ENCODE assay signal across 11 mouse cellular contexts in the genomic region with DNA sequence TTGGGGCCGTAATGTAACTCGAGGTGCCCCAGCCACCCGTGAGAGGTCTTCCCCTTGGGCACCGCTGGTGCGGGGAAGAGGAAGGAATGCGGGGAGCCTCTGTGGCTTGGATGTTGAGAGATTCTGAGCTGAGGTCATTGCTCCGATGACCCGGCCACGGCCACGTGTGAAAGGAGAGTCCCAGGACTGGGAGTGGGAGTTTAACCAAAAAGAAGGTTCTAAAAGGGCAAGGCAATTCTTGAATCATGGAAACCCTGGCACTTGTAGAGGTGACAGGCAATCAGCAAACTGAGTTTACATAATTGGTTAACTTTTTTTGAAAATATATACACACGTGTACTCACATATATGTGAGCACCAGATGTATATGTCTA. TPM values are rescaled to one million over a fixed set of nuclear protein-coding genes. Genes with fewer than 3 reads are reported as not detected.
DNase-seq lines count a peak whose midpoint lies in the region; ATAC-seq lines count a peak whose summit lies in the region.
"Had no signal": no experiment of that assay in that cellular context is flagged by ENCODE, and none has a peak within 500 bp of the region (broad histone marks: within the 10 kb centered on the region; RNA-seq: fewer than 3 reads in every experiment).

No protein-coding gene starts in this region.

- no peaks in the 10 kb centered on the region for H3K36me3 ChIP-seq in heart, embryonic 14.5 days (ENCODE audit: control insufficient read depth, insufficient read depth, low read length)
- H3K36me3 ChIP-seq in embryonic facial prominence, embryonic 10.5 days (replicated peaks) = no peaks in the 10 kb centered on the region
- H3K36me3 ChIP-seq in hindbrain, embryonic 14.5 days (replicated peaks; ENCODE audit: control insufficient read depth, insufficient read depth) = no peaks in the 10 kb centered on the region
- no peaks in the 10 kb centered on the region for H3K36me3 ChIP-seq in midbrain, embryonic 12.5 days

- ATAC-seq in heart, embryonic 14.5 days (ENCODE audit: insufficient number of reproducible peaks, insufficient read depth, low FRiP score, low read depth) = no peak
- no peak for ATAC-seq in hindbrain, embryonic 14.5 days (ENCODE audit: low FRiP score)
- no peak for ATAC-seq in midbrain, embryonic 12.5 days (ENCODE audit: low FRiP score, low read depth)
- ATAC-seq in inflammation-experienced regulatory T-cells, adult 6 months = no peak

- WGBS in heart, embryonic 14.5 days = 15% methylated on average over 11 of the region's 11 CpGs
- WGBS in embryonic facial prominence, embryonic 10.5 days = 8% methylated on average over 11 of the region's 11 CpGs
- 9% methylated on average over 9 of the region's 11 CpGs for WGBS in hindbrain, embryonic 14.5 days
- 7% methylated on average over 11 of the region's 11 CpGs for WGBS in midbrain, embryonic 12.5 days

- H3K27ac ChIP-seq in heart, embryonic 14.5 days (replicated peaks in 1 of 2; ENCODE audit: control insufficient read depth in 1 of 2, insufficient read depth in 1 of 2, low read depth in 2 of 2, low read length in 2 of 2) = no peak overlapping the region
- H3K27ac ChIP-seq in embryonic facial prominence, embryonic 10.5 days (replicated peaks) = peak overlapping the region; percentile 77
- H3K27ac ChIP-seq in hindbrain, embryonic 14.5 days = no peak overlapping the region
- H3K27ac ChIP-seq in midbrain, embryonic 12.5 days (replicated peaks) = no peak overlapping the region

- H3K9ac ChIP-seq in heart, embryonic 14.5 days (ENCODE audit: low read length) = peak overlapping the region; percentile 61
- H3K9ac ChIP-seq in hindbrain, embryonic 14.5 days = peak overlapping the region; percentile 62
- H3K9ac ChIP-seq in midbrain, embryonic 12.5 days (replicated peaks) = peak overlapping the region; percentile 65

- no peak for DNase-seq in heart, adult 9 months (ENCODE audit: low spot score in 2 of 2)
- no peak for DNase-seq in embryonic facial prominence, embryonic 10.5 days (ENCODE audit: low spot score)
- DNase-seq in hindbrain, embryonic 14.5 days (ENCODE audit: low spot score) = no peak
- no peak for DNase-seq in retina, embryonic 14.5 days (ENCODE audit: low spot score)
- DNase-seq in layer of hippocampus, adult 9-11 months = no peak
- DNase-seq: gastrocnemius, postnatal 25 days; spleen, adult 18-20 months had no signal

- no peaks in the 10 kb centered on the region for H3K9me3 ChIP-seq in heart, embryonic 14.5 days (ENCODE audit: control insufficient read depth, low read length)
- H3K9me3 ChIP-seq in embryonic facial prominence, embryonic 10.5 days = no peaks in the 10 kb centered on the region
- H3K9me3 ChIP-seq in hindbrain, embryonic 14.5 days (ENCODE audit: control insufficient read depth, low read length) = no peaks in the 10 kb centered on the region
- H3K9me3 ChIP-seq in midbrain, embryonic 12.5 days = no peaks in the 10 kb centered on the region

- peaks cover 32% of the 10 kb centered on the region for H3K27me3 ChIP-seq in heart, embryonic 14.5 days (ENCODE audit: control insufficient read depth, insufficient read depth, low read length)
- H3K27me3 ChIP-seq in embryonic facial prominence, embryonic 10.5 days (replicated peaks; ENCODE audit: low read depth, poor library complexity, severe bottlenecking) = peaks cover 71% of the 10 kb centered on the region
- peaks cover 12% of the 10 kb centered on the region for H3K27me3 ChIP-seq in hindbrain, embryonic 14.5 days (ENCODE audit: control insufficient read depth, insufficient read depth, low read length)
- H3K27me3 ChIP-seq in midbrain, embryonic 12.5 days = peaks cover 45% of the 10 kb centered on the region
- H3K27me3 ChIP-seq: CH12.LX had no signal

- H3K4me1 ChIP-seq in heart, embryonic 14.5 days (ENCODE audit: control insufficient read depth in 2 of 2, insufficient read depth in 2 of 2, low read length in 2 of 2) = peaks cover 5 to 7% of the 10 kb centered on the region in 2 experiments; a peak in 1 of 4 replicates
- peaks cover 18% of the 10 kb centered on the region for H3K4me1 ChIP-seq in embryonic facial prominence, embryonic 10.5 days
- H3K4me1 ChIP-seq in hindbrain, embryonic 14.5 days (replicated peaks; ENCODE audit: control insufficient read depth, insufficient read depth, low read length) = peaks cover 8% of the 10 kb centered on the region
- H3K4me1 ChIP-seq in midbrain, embryonic 12.5 days = peaks cover 13% of the 10 kb centered on the region; the same call in 1 of the 2 replicates

- H3K4me3 ChIP-seq in heart, embryonic 14.5 days (ENCODE audit: control insufficient read depth in 1 of 2, insufficient read depth in 1 of 2, low read depth in 1 of 2, low read length in 2 of 2) = peak overlapping the region; percentile 58 to 62
- peak overlapping the region; percentile 71 for H3K4me3 ChIP-seq in embryonic facial prominence, embryonic 10.5 days
- peak overlapping the region; percentile 61 for H3K4me3 ChIP-seq in hindbrain, embryonic 14.5 days (replicated peaks; ENCODE audit: low read length)
- H3K4me3 ChIP-seq in midbrain, embryonic 12.5 days = peak overlapping the region; percentile 66

- H3K4me2 ChIP-seq in heart, embryonic 14.5 days (ENCODE audit: low read length) = peak overlapping the region; percentile 99
- H3K4me2 ChIP-seq in hindbrain, embryonic 14.5 days (replicated peaks) = peak overlapping the region; percentile 97
- H3K4me2 ChIP-seq in midbrain, embryonic 12.5 days (replicated peaks) = peak overlapping the region; percentile 98

RNA-seq across cellular contexts. Expression of gene Ccna1, which starts 0.4 kb away (rescaled TPM):
- 1.5 and 2.4 TPM in 2 replicates for polyA plus RNA-seq in heart, embryonic 14.5 days (2014; fragmentation: Nextera tagmentation; extraction: Ambion mirVana)
- 1.4 and 1.9 TPM in 2 replicates for polyA plus RNA-seq in embryonic facial prominence, embryonic 10.5 days (2016; fragmentation: Nextera tagmentation; extraction: Ambion mirVana)
- polyA plus RNA-seq in hindbrain, embryonic 14.5 days (2014; fragmentation: Nextera tagmentation; extraction: Ambion mirVana) = 1.5 and 1.7 TPM in 2 replicates
- 2.2 and 2.3 TPM in 2 replicates for polyA plus RNA-seq in midbrain, embryonic 12.5 days (2016; fragmentation: Nextera tagmentation; extraction: Ambion mirVana)
- not detected for polyA plus RNA-seq in inflammation-experienced regulatory T-cells, adult 6 months (2017; shearing (Covaris generic))

RNA-seq across cellular contexts. Expression of gene Spg20, which starts 56.2 kb away (rescaled TPM):
- 35.1 and 35.8 TPM in 2 replicates for polyA plus RNA-seq in heart, embryonic 14.5 days (2014; fragmentation: Nextera tagmentation; extraction: Ambion mirVana)
- 72.1 and 75.9 TPM in 2 replicates for polyA plus RNA-seq in embryonic facial prominence, embryonic 10.5 days (2016; fragmentation: Nextera tagmentation; extraction: Ambion mirVana)
- 16.2 and 19.5 TPM in 2 replicates for polyA plus RNA-seq in hindbrain, embryonic 14.5 days (2014; fragmentation: Nextera tagmentation; extraction: Ambion mirVana)
- polyA plus RNA-seq in midbrain, embryonic 12.5 days (2016; fragmentation: Nextera tagmentation; extraction: Ambion mirVana) = 35.9 and 37.8 TPM in 2 replicates
- 10 to 100 TPM; 19.9 to 22.3 (median 20.6) TPM for polyA plus RNA-seq in inflammation-experienced regulatory T-cells, adult 6 months (2017; shearing (Covaris generic))
